Mouse (Mus musculus): Measurements from ENCODE around the gene Rab30. TPM values are rescaled to one million over a fixed set of nuclear protein-coding genes. Genes with fewer than 3 reads are reported as not detected.
"Not testable (repeated sequence)": the region's sequence is repeated elsewhere in the genome, so short reads cannot be mapped to it uniquely, and the experiment has no call there.

The Rab30 gene
- total RNA-seq (2021): 10 to 100 TPM; 40.7 to 43.0 TPM

- intact Hi-C loops (cut with DNase I): loop anchor here (1.0 to 10.0 kb wide), 5 partner anchors 37 to 223 kb away; partner anchors contain the start of gene Pcf11
- DNase-seq (ENCODE audit: low spot score in 2 of 2): peak; percentile 91 to 94
These were observed at the start of gene Rab30 for GRCm38 (mm10) chr7:92741152-92741860. TSS of gene Rab30 (plus strand) at chr7:92741603.

GRCm38 (mm10) chr7:92696395-92696794 lies 45.0 kb upstream of the Rab30 start:
- intact Hi-C loops (cut with DNase I): no loop called here
- no peak for DNase-seq (ENCODE audit: low spot score in 2 of 2)

- DNase-seq (ENCODE audit: low spot score in 2 of 2): no peak
- intact Hi-C loops (cut with DNase I): no loop called here
These were observed 42.6 kb upstream of the Rab30 start for GRCm38 (mm10) chr7:92698770-92699169.

- DNase-seq (ENCODE audit: low spot score in 2 of 2): no peak
- intact Hi-C loops (cut with DNase I): no loop called here
These were observed 37.7 kb upstream of the Rab30 start for GRCm38 (mm10) chr7:92703661-92704060.

GRCm38 (mm10) chr7:92705534-92705933 lies 35.9 kb upstream of the Rab30 start:
- intact Hi-C loops (cut with DNase I): no loop called here
- no peak for DNase-seq (ENCODE audit: low spot score in 2 of 2)

GRCm38 (mm10) chr7:92706711-92707110 lies 34.7 kb upstream of the Rab30 start:
- intact Hi-C loops (cut with DNase I): no loop called here
- peak in 1 of 2 experiments; percentile 16 for DNase-seq (ENCODE audit: low spot score in 2 of 2)

GRCm38 (mm10) chr7:92709573-92709972 lies 31.8 kb upstream of the Rab30 start:
- intact Hi-C loops (cut with DNase I): no loop called here
- DNase-seq (ENCODE audit: low spot score in 2 of 2): no peak

GRCm38 (mm10) chr7:92711593-92711992 lies 29.8 kb upstream of the Rab30 start:
- intact Hi-C loops (cut with DNase I): no loop called here
- DNase-seq (ENCODE audit: low spot score in 2 of 2): no peak

GRCm38 (mm10) chr7:92715055-92715454 lies 26.3 kb upstream of the Rab30 start:
- DNase-seq (ENCODE audit: low spot score in 2 of 2): no peak
- intact Hi-C loops (cut with DNase I): no loop called here

GRCm38 (mm10) chr7:92720156-92720905 lies 21.1 kb upstream of the Rab30 start:
- intact Hi-C loops (cut with DNase I): no loop called here
- no peak for DNase-seq (ENCODE audit: low spot score in 2 of 2)

- intact Hi-C loops (cut with DNase I): no loop called here
- no peak for DNase-seq (ENCODE audit: low spot score in 2 of 2)
These were observed 17.7 kb upstream of the Rab30 start for GRCm38 (mm10) chr7:92723750-92724149.

- intact Hi-C loops (cut with DNase I): no loop called here
- no peak for DNase-seq (ENCODE audit: low spot score in 2 of 2)
These were observed 17.1 kb upstream of the Rab30 start for GRCm38 (mm10) chr7:92724261-92724660.

- intact Hi-C loops (cut with DNase I); DNase-seq (ENCODE audit: low spot score in 2 of 2): not testable (repeated sequence)
These were observed 11.8 kb upstream of the Rab30 start for GRCm38 (mm10) chr7:92729583-92729982.

- no peak for DNase-seq (ENCODE audit: low spot score in 2 of 2)
- intact Hi-C loops (cut with DNase I): no loop called here
These were observed 10.9 kb upstream of the Rab30 start for GRCm38 (mm10) chr7:92730465-92730864.

- no peak for DNase-seq (ENCODE audit: low spot score in 2 of 2)
- intact Hi-C loops (cut with DNase I): no loop called here
These were observed 10.4 kb upstream of the Rab30 start for GRCm38 (mm10) chr7:92730959-92731358.

- intact Hi-C loops (cut with DNase I): no loop called here
- DNase-seq (ENCODE audit: low spot score in 2 of 2): no peak
These were observed 9.3 kb upstream of the Rab30 start for GRCm38 (mm10) chr7:92732136-92732535.

- intact Hi-C loops (cut with DNase I): no loop called here
These were observed 3.8 kb upstream of the Rab30 start for GRCm38 (mm10) chr7:92737560-92737959.

GRCm38 (mm10) chr7:92739956-92740355 lies 1.4 kb upstream of the Rab30 start:
- intact Hi-C loops (cut with DNase I): loop anchor here (2.0 to 10.0 kb wide), 4 partner anchors 71 to 225 kb away; partner anchors contain the start of gene Pcf11
- DNase-seq (ENCODE audit: low spot score in 2 of 2): no peak

More at GRCm38 (mm10) chr7:92737560-92737959, 3.8 kb upstream of the Rab30 start:
- DNase-seq (ENCODE audit: low spot score in 2 of 2): no peak

- no peak for DNase-seq (ENCODE audit: low spot score in 2 of 2)
- intact Hi-C loops (cut with DNase I): loop anchor here (1.0 to 10.0 kb wide), 5 partner anchors 38 to 224 kb away; partner anchors contain the start of gene Pcf11
These were observed 840 bp upstream of the Rab30 start for GRCm38 (mm10) chr7:92740411-92741115.

GRCm38 (mm10) chr7:92741861-92742249 lies 452 bp downstream of the Rab30 start:
- peak in 1 of 2 experiments; percentile 36 for DNase-seq (ENCODE audit: low spot score in 2 of 2)
- intact Hi-C loops (cut with DNase I): loop anchor here (1.0 to 10.0 kb wide), 5 partner anchors 36 to 223 kb away; partner anchors contain the start of gene Pcf11
